Mouse (Mus musculus) cerebellum, adult 2 months (tissue): Measurements from ENCODE around the gene Olfm2.

Experiments
- CTCF ChIP-seq: fragments of 200-500 bp; IDR thresholded peaks from 2 replicates; pipeline ENCODE4 v1.5.1; 2011; ENCODE audit warnings: low read depth, mild to moderate bottlenecking, control low read depth, low read length, moderate library complexity, borderline replicate concordance; ENCODE audit not compliant: insufficient read depth
- POLR2A ChIP-seq: fragments of 200-500 bp; IDR thresholded peaks from 2 replicates; pipeline ENCODE4 v1.6.1; 2011; ENCODE audit warnings: low read length, control low read depth, borderline replicate concordance; ENCODE audit not compliant: insufficient read depth

- TF ChIP-seq CTCF (no peak), POLR2A (no peak)
These were observed 56.7 kb downstream of the Olfm2 start for GRCm38 (mm10) chr9:20689403-20689802.
